16 mouse cellular contexts compared by ENCODE assay signal in the genomic region with DNA sequence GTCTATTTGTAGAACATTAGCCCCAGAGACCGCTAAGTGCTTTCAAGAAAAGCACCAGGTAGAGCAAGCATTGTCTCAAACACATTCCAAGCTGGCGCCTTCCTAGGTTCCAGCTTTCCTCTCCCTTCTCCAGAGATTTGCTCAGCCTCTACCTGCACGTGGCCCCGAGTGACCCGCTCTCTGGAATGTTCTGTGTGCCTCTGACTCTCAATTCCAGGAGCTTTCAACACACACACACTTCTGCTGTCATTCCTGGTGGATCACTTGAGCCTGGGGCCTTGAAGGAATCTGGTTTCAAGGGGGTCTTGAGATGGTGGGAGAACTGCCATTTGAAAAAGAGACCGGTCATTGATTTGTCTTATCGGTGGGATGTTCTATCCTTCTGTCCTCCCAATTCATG. TPM values are rescaled to one million over a fixed set of nuclear protein-coding genes. Genes with fewer than 3 reads are reported as not detected.
DNase-seq lines count a peak whose midpoint lies in the region; ATAC-seq and TF ChIP-seq lines count a peak whose summit lies in the region.
"Had no signal": no experiment of that assay in that cellular context is flagged by ENCODE, and none has a peak within 500 bp of the region (broad histone marks: within the 10 kb centered on the region; RNA-seq: fewer than 3 reads in every experiment).

No protein-coding gene starts in this region.

- TF ChIP-seq POLR2A in heart, adult 2 months (IDR thresholded peaks at IDR 0.05; ENCODE audit: insufficient read depth, low read depth, low read length), result no peak

- peaks cover 7% of the 10 kb centered on the region for H3K4me1 ChIP-seq in heart, adult 2 months (ENCODE audit: control insufficient read depth, insufficient read depth, low read length)
- peaks cover 38% of the 10 kb centered on the region for H3K4me1 ChIP-seq in heart, embryonic 13.5 days
- 0 out of 2 replicates have a peak, but pooled peaks cover 7% of the 10 kb centered on the region for H3K4me1 ChIP-seq in kidney, postnatal 0 days (replicated peaks; ENCODE audit: insufficient read depth, low read length)
- peaks cover 19% of the 10 kb centered on the region for H3K4me1 ChIP-seq in heart, postnatal 0 days (ENCODE audit: control insufficient read depth, insufficient read depth)
- H3K4me1 ChIP-seq: forebrain, embryonic 15.5 days; hindbrain, embryonic 15.5 days had no signal

- no peaks in the 10 kb centered on the region for H3K27me3 ChIP-seq in heart, adult 2 months (ENCODE audit: control insufficient read depth, insufficient read depth, low read length)
- H3K27me3 ChIP-seq in heart, embryonic 13.5 days (replicated peaks), result no peaks in the 10 kb centered on the region
- no peaks in the 10 kb centered on the region for H3K27me3 ChIP-seq in kidney, postnatal 0 days (ENCODE audit: insufficient read depth, low read length)
- H3K27me3 ChIP-seq in heart, postnatal 0 days (ENCODE audit: control insufficient read depth, insufficient read depth, low read length), result no peaks in the 10 kb centered on the region
- H3K27me3 ChIP-seq: embryonic facial prominence, embryonic 15.5 days; forebrain, embryonic 15.5 days; hindbrain, embryonic 15.5 days had no signal

- intact Hi-C loops in heart, adult 2 months (cut with DNase I), result loop anchor here (2.0 kb wide), 1 partner anchor 28 kb away; no protein-coding TSS in a partner anchor
- intact Hi-C loops in heart, postnatal 36 days (cut with DNase I), result no loop called here

- peak overlapping the region; percentile 76 for H3K27ac ChIP-seq in heart, adult 2 months
- peak overlapping the region; percentile 88 for H3K27ac ChIP-seq in heart, embryonic 13.5 days (replicated peaks)
- H3K27ac ChIP-seq in kidney, postnatal 0 days, result no peak overlapping the region
- H3K27ac ChIP-seq in heart, postnatal 0 days (ENCODE audit: low read depth), result peak overlapping the region; percentile 93
- H3K27ac ChIP-seq: embryonic facial prominence, embryonic 15.5 days; forebrain, embryonic 15.5 days; hindbrain, embryonic 15.5 days had no signal

- H3K79me2 ChIP-seq in heart, adult 2 months (replicated peaks; ENCODE audit: control insufficient read depth, insufficient read depth, low read length), result no peaks in the 10 kb centered on the region

- H3K9ac ChIP-seq in heart, adult 2 months (ENCODE audit: low read depth, low read length), result no peak overlapping the region
- peak overlapping the region; percentile 51; the same call in 1 of the 2 replicates for H3K9ac ChIP-seq in heart, embryonic 13.5 days
- no peak overlapping the region for H3K9ac ChIP-seq in kidney, postnatal 0 days (ENCODE audit: low read depth, low read length)
- H3K9ac ChIP-seq in heart, postnatal 0 days (replicated peaks; ENCODE audit: low read depth, low read length), result no peak overlapping the region
- H3K9ac ChIP-seq: embryonic facial prominence, embryonic 15.5 days; forebrain, embryonic 15.5 days; hindbrain, embryonic 15.5 days had no signal

- ATAC-seq in heart, embryonic 13.5 days (ENCODE audit: extremely low read depth, insufficient number of reproducible peaks, low FRiP score, low TSS enrichment), result no peak
- no peak for ATAC-seq in kidney, postnatal 0 days (replicated peaks; ENCODE audit: low FRiP score, low read depth)
- peak; percentile 54 for ATAC-seq in heart, postnatal 0 days (ENCODE audit: insufficient read depth, low read depth)
- ATAC-seq: forebrain, embryonic 15.5 days had no signal

- H3K4me2 ChIP-seq in heart, embryonic 13.5 days, result peak overlapping the region; percentile 61
- peak overlapping the region; percentile 53; the same call in 1 of the 2 replicates for H3K4me2 ChIP-seq in kidney, postnatal 0 days (ENCODE audit: low read length)
- peak overlapping the region; percentile 55 for H3K4me2 ChIP-seq in heart, postnatal 0 days (ENCODE audit: low read depth, low read length)
- H3K4me2 ChIP-seq: forebrain, embryonic 15.5 days had no signal

- no peaks in the 10 kb centered on the region for H3K9me3 ChIP-seq in heart, embryonic 13.5 days
- H3K9me3 ChIP-seq in kidney, postnatal 0 days (replicated peaks; ENCODE audit: low read length), result no peaks in the 10 kb centered on the region
- H3K9me3 ChIP-seq in heart, postnatal 0 days (replicated peaks; ENCODE audit: control insufficient read depth, low read length), result no peaks in the 10 kb centered on the region
- H3K9me3 ChIP-seq: embryonic facial prominence, embryonic 15.5 days; forebrain, embryonic 15.5 days; hindbrain, embryonic 15.5 days had no signal

- no peaks in the 10 kb centered on the region for H3K36me3 ChIP-seq in heart, adult 2 months (ENCODE audit: control insufficient read depth, insufficient read depth, low read length)
- no peaks in the 10 kb centered on the region for H3K36me3 ChIP-seq in heart, embryonic 13.5 days
- H3K36me3 ChIP-seq in kidney, postnatal 0 days (ENCODE audit: insufficient read depth, low read length), result no peaks in the 10 kb centered on the region
- H3K36me3 ChIP-seq in heart, postnatal 0 days (replicated peaks; ENCODE audit: control insufficient read depth, insufficient read depth, low read length), result no peaks in the 10 kb centered on the region
- H3K36me3 ChIP-seq: embryonic facial prominence, embryonic 15.5 days; forebrain, embryonic 15.5 days; hindbrain, embryonic 15.5 days had no signal

- no peak overlapping the region for H3K4me3 ChIP-seq in heart, adult 2 months
- H3K4me3 ChIP-seq in heart, embryonic 13.5 days, result no peak overlapping the region
- H3K4me3 ChIP-seq in kidney, postnatal 0 days (replicated peaks; ENCODE audit: low read depth, low read length), result no peak overlapping the region
- H3K4me3 ChIP-seq in heart, postnatal 0 days (ENCODE audit: low read depth, low read length), result no peak overlapping the region
- H3K4me3 ChIP-seq: embryonic facial prominence, embryonic 15.5 days; forebrain, embryonic 15.5 days; hindbrain, embryonic 15.5 days had no signal

- TF ChIP-seq CTCF in heart, adult 2 months (IDR thresholded peaks at IDR 0.05), result no peak
- no peak for TF ChIP-seq CTCF in kidney, postnatal 0 days (IDR thresholded peaks at IDR 0.05; ENCODE audit: low read depth)
- TF ChIP-seq CTCF in heart, postnatal 0 days (IDR thresholded peaks at IDR 0.05; ENCODE audit: low read depth), result no peak

- no peak for TF ChIP-seq EP300 in heart, adult 2 months (IDR thresholded peaks at IDR 0.05; ENCODE audit: insufficient read depth, low read depth, low read length)
- TF ChIP-seq EP300 in heart, postnatal 0 days (IDR thresholded peaks at IDR 0.05; ENCODE audit: low read depth), result no peak

- DNase-seq in heart, adult 2 months, result no peak
- DNase-seq in heart, adult 8-10 months (ENCODE audit: low spot score), result no peak
- DNase-seq in heart, postnatal 36 days, result no peak
- DNase-seq in kidney, postnatal 0 days (ENCODE audit: low spot score), result no peak
- no peak for DNase-seq in kidney, postnatal 25 days
- DNase-seq in heart, postnatal 0 days (ENCODE audit: low spot score), result peak; percentile 68
- DNase-seq in frontal cortex, postnatal 25 days (ENCODE audit: low spot score in 2 of 2), result no peak
- DNase-seq: adrenal gland, postnatal 10 days; cerebellum, adult 11 months; cerebellum, adult 8-10 months; cerebellum, postnatal 14 days; gastrocnemius, postnatal 25 days had no signal

- WGBS in heart, adult 2 months, result 54% methylated on average over 7 of the region's 7 CpGs
- WGBS in heart, embryonic 13.5 days, result 41% methylated on average over 7 of the region's 7 CpGs
- WGBS in kidney, postnatal 0 days, result 77% methylated on average over 7 of the region's 7 CpGs
- WGBS in heart, postnatal 0 days, result 44% methylated on average over 7 of the region's 7 CpGs

RNA-seq across cellular contexts. Expression of gene Wipi1, which starts 11.5 kb away (rescaled TPM):
- total RNA-seq in heart, adult 2 months (2021), result 100 to 1,000 TPM in 1 of 2 experiments, 10 to 100 TPM in 1; 92.3 to 110 TPM
- 74.6 and 85.7 TPM in 2 replicates for polyA plus RNA-seq in heart, adult 2 months (2012; rRNA removed)
- total RNA-seq in heart, adult 8-10 months (2022), result 100 to 1,000 TPM; 110 to 141 (median 120) TPM
- polyA plus RNA-seq in heart, embryonic 13.5 days (2015; fragmentation: Nextera tagmentation; extraction: Ambion mirVana), result 44.7 and 48.0 TPM in 2 replicates
- 100 to 1,000 TPM; 116 TPM for total RNA-seq in heart, postnatal 36 days (2021)
- polyA plus RNA-seq in kidney, postnatal 0 days (2015; fragmentation: Nextera tagmentation; extraction: Ambion mirVana), result 42.0 and 42.6 TPM in 2 replicates
- 40.8 and 53.2 TPM in 2 replicates for total RNA-seq in heart, postnatal 0 days (2014; rRNA removed; ENCODE audit: low replicate concordance)
- polyA plus RNA-seq in heart, postnatal 0 days (2015; fragmentation: Nextera tagmentation; extraction: Ambion mirVana), result 65.4 and 67.1 TPM in 2 replicates

RNA-seq across cellular contexts. Expression of gene Prkar1a, which starts 26.0 kb away (rescaled TPM):
- 100 to 1,000 TPM; 363 to 378 TPM for total RNA-seq in heart, adult 2 months (2021)
- polyA plus RNA-seq in heart, adult 2 months (2012; rRNA removed), result 169 and 248 TPM in 2 replicates
- 100 to 1,000 TPM; 347 to 373 (median 363) TPM for total RNA-seq in heart, adult 8-10 months (2022)
- 375 and 413 TPM in 2 replicates for polyA plus RNA-seq in heart, embryonic 13.5 days (2015; fragmentation: Nextera tagmentation; extraction: Ambion mirVana)
- total RNA-seq in heart, postnatal 36 days (2021), result 100 to 1,000 TPM; 309 to 323 TPM
- polyA plus RNA-seq in kidney, postnatal 0 days (2015; fragmentation: Nextera tagmentation; extraction: Ambion mirVana), result 340 and 372 TPM in 2 replicates
- total RNA-seq in heart, postnatal 0 days (2014; rRNA removed; ENCODE audit: low replicate concordance), result 163 and 237 TPM in 2 replicates
- 483 and 530 TPM in 2 replicates for polyA plus RNA-seq in heart, postnatal 0 days (2015; fragmentation: Nextera tagmentation; extraction: Ambion mirVana)
